Comparison of ENCODE assay signal across 14 mouse cellular contexts in the genomic region with DNA sequence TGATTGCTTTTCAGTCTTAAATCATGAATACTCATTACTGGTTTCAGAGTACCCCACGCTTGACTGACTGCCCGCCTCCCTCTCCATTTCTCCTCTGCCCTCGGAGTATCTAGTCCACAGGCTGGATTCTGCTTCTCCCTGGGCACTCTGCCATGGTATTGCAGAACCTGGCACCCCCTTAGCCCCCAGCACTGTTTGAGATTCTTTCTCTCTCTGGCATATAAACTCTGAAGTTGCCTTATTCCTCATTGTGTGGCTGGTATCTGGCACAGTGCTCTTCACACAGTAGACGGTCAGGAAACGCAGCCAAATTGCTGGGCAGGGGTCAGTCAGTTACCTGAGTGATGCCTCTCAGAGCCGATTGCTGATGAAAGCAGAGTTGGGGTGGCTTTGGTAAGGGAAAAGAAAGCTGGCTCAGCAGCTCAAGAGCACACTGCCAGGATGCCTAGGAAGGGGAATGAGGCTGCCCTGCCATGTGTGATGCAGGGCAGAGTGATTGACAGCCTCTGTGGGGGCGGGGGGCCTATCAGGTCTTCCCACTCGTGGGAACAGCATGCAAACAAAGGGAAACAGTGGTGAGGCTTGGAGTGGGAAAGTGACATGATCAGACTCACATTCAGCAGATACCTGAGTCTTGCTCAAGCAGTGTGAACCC. TPM values are rescaled to one million over a fixed set of nuclear protein-coding genes. Genes with fewer than 3 reads are reported as not detected.
DNase-seq lines count a peak whose midpoint lies in the region; ATAC-seq and TF ChIP-seq lines count a peak whose summit lies in the region.
"Had no signal": no experiment of that assay in that cellular context is flagged by ENCODE, and none has a peak within 500 bp of the region (broad histone marks: within the 10 kb centered on the region; RNA-seq: fewer than 3 reads in every experiment).

No protein-coding gene starts in this region.

- no peak for TF ChIP-seq POLR2A in thymus, adult 2 months (IDR thresholded peaks at IDR 0.05; ENCODE audit: control insufficient read depth, extremely low read depth, insufficient read depth, low read length, poor library complexity)

- H3K9me3 ChIP-seq in forebrain, embryonic 14.5 days (replicated peaks; ENCODE audit: control insufficient read depth, low read length), result no peaks in the 10 kb centered on the region
- H3K9me3 ChIP-seq in forebrain, embryonic 10.5 days, result no peaks in the 10 kb centered on the region
- H3K9me3 ChIP-seq in midbrain, postnatal 0 days (ENCODE audit: low read length), result no peaks in the 10 kb centered on the region

- peaks cover 98% of the 10 kb centered on the region for H3K36me3 ChIP-seq in forebrain, embryonic 14.5 days (ENCODE audit: control insufficient read depth, insufficient read depth, low read length)
- H3K36me3 ChIP-seq in forebrain, embryonic 10.5 days (replicated peaks), result peaks cover 100% of the 10 kb centered on the region
- peaks cover 68% of the 10 kb centered on the region for H3K36me3 ChIP-seq in midbrain, postnatal 0 days (ENCODE audit: insufficient read depth, low read length)
- H3K36me3 ChIP-seq in thymus, adult 2 months (ENCODE audit: control insufficient read depth, insufficient read depth, low read length), result peaks cover 89% of the 10 kb centered on the region

- H3K9ac ChIP-seq in forebrain, embryonic 14.5 days (ENCODE audit: low read length), result no peak overlapping the region
- no peak overlapping the region for H3K9ac ChIP-seq in midbrain, postnatal 0 days (replicated peaks; ENCODE audit: low read length, poor library complexity, severe bottlenecking)
- H3K9ac ChIP-seq: liver, postnatal 0 days had no signal

- no peak for TF ChIP-seq CTCF in midbrain, postnatal 0 days (IDR thresholded peaks at IDR 0.05)
- no peak for TF ChIP-seq CTCF in thymus, adult 2 months (IDR thresholded peaks at IDR 0.05; ENCODE audit: borderline replicate concordance, control insufficient read depth, extremely low read depth, insufficient read depth, low read length, poor library complexity)

- no peak overlapping the region for H3K4me3 ChIP-seq in forebrain, embryonic 14.5 days (ENCODE audit: low read depth, low read length)
- H3K4me3 ChIP-seq in forebrain, embryonic 10.5 days, result no peak overlapping the region
- no peak overlapping the region for H3K4me3 ChIP-seq in midbrain, postnatal 0 days (ENCODE audit: low read depth, low read length)
- H3K4me3 ChIP-seq in thymus, adult 2 months (ENCODE audit: control insufficient read depth, insufficient read depth, low read length), result no peak overlapping the region

- no peak overlapping the region for H3K4me2 ChIP-seq in forebrain, embryonic 14.5 days (ENCODE audit: low read length)
- H3K4me2 ChIP-seq in midbrain, postnatal 0 days (ENCODE audit: low read depth, low read length, poor library complexity, severe bottlenecking), result no peak overlapping the region

- peak; percentile 53 for DNase-seq in forebrain, embryonic 14.5 days (ENCODE audit: low spot score)
- DNase-seq in forebrain, embryonic 10.5 days (ENCODE audit: extremely low spot score, low spot score), result no peak
- peak; percentile 56 for DNase-seq in layer of hippocampus, adult 9-11 months
- DNase-seq in layer of hippocampus, adult 8-10 months (ENCODE audit: low spot score in 2 of 2), result no peak
- DNase-seq in kidney, adult 8-10 months, result peak; percentile 71 to 80
- peak; percentile 71 for DNase-seq in midbrain, postnatal 0 days (ENCODE audit: low spot score)
- no peak for DNase-seq in thymus, adult 2 months
- DNase-seq in lung, postnatal 36 days, result no peak
- DNase-seq: adrenal gland, postnatal 14 days; left cerebral cortex, postnatal 4 days; liver, postnatal 0 days had no signal

- 77% methylated on average over 8 of the region's 8 CpGs for WGBS in forebrain, embryonic 14.5 days
- WGBS in forebrain, embryonic 10.5 days, result 90% methylated on average over 8 of the region's 8 CpGs
- WGBS in midbrain, postnatal 0 days, result 69% methylated on average over 8 of the region's 8 CpGs
- WGBS in thymus, adult 2 months, result 90% methylated on average over 8 of the region's 8 CpGs

- ATAC-seq in forebrain, embryonic 14.5 days, result 0 out of 2 replicates have a peak, but pooled peaks have one; percentile 28
- peak; percentile 44 for ATAC-seq in midbrain, postnatal 0 days (ENCODE audit: low FRiP score)
- ATAC-seq: liver, postnatal 0 days had no signal

- no peak overlapping the region for H3K27ac ChIP-seq in forebrain, embryonic 14.5 days (ENCODE audit: low read depth, low read length)
- H3K27ac ChIP-seq in forebrain, embryonic 10.5 days, result no peak overlapping the region
- H3K27ac ChIP-seq in midbrain, postnatal 0 days (ENCODE audit: low read depth, low read length), result 0 out of 2 replicates have a peak overlapping the region, but pooled peaks have one; percentile 26
- H3K27ac ChIP-seq in thymus, adult 2 months (ENCODE audit: control insufficient read depth, insufficient read depth, low read length), result no peak overlapping the region

- H3K27me3 ChIP-seq in forebrain, embryonic 14.5 days (replicated peaks; ENCODE audit: control insufficient read depth, insufficient read depth, low read length), result no peaks in the 10 kb centered on the region
- no peaks in the 10 kb centered on the region for H3K27me3 ChIP-seq in forebrain, embryonic 10.5 days (ENCODE audit: poor library complexity, severe bottlenecking)
- no peaks in the 10 kb centered on the region for H3K27me3 ChIP-seq in midbrain, postnatal 0 days (ENCODE audit: insufficient read depth, low read length)
- no peaks in the 10 kb centered on the region for H3K27me3 ChIP-seq in thymus, adult 2 months (ENCODE audit: control insufficient read depth, insufficient read depth, low read length)

- peaks cover 2% of the 10 kb centered on the region; the same call in 1 of the 2 replicates for H3K4me1 ChIP-seq in forebrain, embryonic 14.5 days (ENCODE audit: control insufficient read depth, insufficient read depth, low read length)
- H3K4me1 ChIP-seq in forebrain, embryonic 10.5 days, result no peaks in the 10 kb centered on the region
- H3K4me1 ChIP-seq in midbrain, postnatal 0 days (ENCODE audit: insufficient read depth, low read length), result no peaks in the 10 kb centered on the region
- H3K4me1 ChIP-seq in thymus, adult 2 months (replicated peaks; ENCODE audit: control insufficient read depth, insufficient read depth, low read length), result peaks cover 10% of the 10 kb centered on the region

RNA-seq across cellular contexts. Expression of a gene that starts 7.0 kb away (rescaled TPM):
- polyA plus RNA-seq in forebrain, embryonic 14.5 days (2014; fragmentation: Nextera tagmentation; extraction: Ambion mirVana), result 35.8 and 42.6 TPM in 2 replicates
- 39.1 and 40.3 TPM in 2 replicates for polyA plus RNA-seq in forebrain, embryonic 10.5 days (2016; fragmentation: Nextera tagmentation; extraction: Ambion mirVana)
- total RNA-seq in layer of hippocampus, adult 8-10 months (2022), result 10 to 100 TPM; 17.7 to 21.8 (median 19.0) TPM
- total RNA-seq in midbrain, postnatal 0 days (2014; rRNA removed), result 14.5 and 21.8 TPM in 2 replicates
- 28.0 and 28.1 TPM in 2 replicates for polyA plus RNA-seq in midbrain, postnatal 0 days (2015; fragmentation: Nextera tagmentation; extraction: Ambion mirVana)
- polyA plus RNA-seq in thymus, adult 2 months (2012; rRNA removed), result 4.2 and 4.4 TPM in 2 replicates

RNA-seq across cellular contexts. Expression of a gene that starts 10.6 kb away (rescaled TPM):
- polyA plus RNA-seq in forebrain, embryonic 14.5 days (2014; fragmentation: Nextera tagmentation; extraction: Ambion mirVana), result 136 and 161 TPM in 2 replicates
- 90.7 and 93.2 TPM in 2 replicates for polyA plus RNA-seq in forebrain, embryonic 10.5 days (2016; fragmentation: Nextera tagmentation; extraction: Ambion mirVana)
- 10 to 100 TPM; 69.8 to 81.5 (median 78.5) TPM for total RNA-seq in layer of hippocampus, adult 8-10 months (2022)
- total RNA-seq in midbrain, postnatal 0 days (2014; rRNA removed), result 166 and 173 TPM in 2 replicates
- polyA plus RNA-seq in midbrain, postnatal 0 days (2015; fragmentation: Nextera tagmentation; extraction: Ambion mirVana), result 175 and 182 TPM in 2 replicates
- 270 and 324 TPM in 2 replicates for polyA plus RNA-seq in thymus, adult 2 months (2012; rRNA removed)

RNA-seq across cellular contexts. Expression of a gene that starts 53.1 kb away (rescaled TPM):
- 0.34 and 0.53 TPM in 2 replicates for polyA plus RNA-seq in forebrain, embryonic 14.5 days (2014; fragmentation: Nextera tagmentation; extraction: Ambion mirVana)
- 0.16 and 0.18 TPM in 2 replicates for polyA plus RNA-seq in forebrain, embryonic 10.5 days (2016; fragmentation: Nextera tagmentation; extraction: Ambion mirVana)
- total RNA-seq in layer of hippocampus, adult 8-10 months (2022), result 1 to 10 TPM in 1 of 4 experiments, under 1 TPM in 3; 0.61 to 1.1 (median 0.72) TPM
- 0.16 and 0.33 TPM in 2 replicates for total RNA-seq in midbrain, postnatal 0 days (2014; rRNA removed)
- 0.49 and 0.94 TPM in 2 replicates for polyA plus RNA-seq in midbrain, postnatal 0 days (2015; fragmentation: Nextera tagmentation; extraction: Ambion mirVana)
- 2.9 and 3.3 TPM in 2 replicates for polyA plus RNA-seq in thymus, adult 2 months (2012; rRNA removed)
- total RNA-seq: megakaryocyte-erythroid progenitor cell, adult 5-6 weeks had no signal

RNA-seq across cellular contexts. Expression of a gene that starts 56.2 kb away (rescaled TPM):
- 29.2 and 32.8 TPM in 2 replicates for polyA plus RNA-seq in forebrain, embryonic 14.5 days (2014; fragmentation: Nextera tagmentation; extraction: Ambion mirVana)
- polyA plus RNA-seq in forebrain, embryonic 10.5 days (2016; fragmentation: Nextera tagmentation; extraction: Ambion mirVana), result 57.5 and 61.1 TPM in 2 replicates
- total RNA-seq in layer of hippocampus, adult 8-10 months (2022), result 10 to 100 TPM; 18.1 to 24.9 (median 22.5) TPM
- 69.6 and 71.7 TPM in 2 replicates for total RNA-seq in midbrain, postnatal 0 days (2014; rRNA removed)
- polyA plus RNA-seq in midbrain, postnatal 0 days (2015; fragmentation: Nextera tagmentation; extraction: Ambion mirVana), result 52.6 and 58.3 TPM in 2 replicates
- polyA plus RNA-seq in thymus, adult 2 months (2012; rRNA removed), result 54.6 and 66.4 TPM in 2 replicates
- total RNA-seq: megakaryocyte-erythroid progenitor cell, adult 5-6 weeks had no signal

RNA-seq across cellular contexts. Expression of a gene that starts 57.0 kb away (rescaled TPM):
- not detected in 2 replicates for polyA plus RNA-seq in forebrain, embryonic 14.5 days (2014; fragmentation: Nextera tagmentation; extraction: Ambion mirVana)
- not detected in 2 replicates for polyA plus RNA-seq in forebrain, embryonic 10.5 days (2016; fragmentation: Nextera tagmentation; extraction: Ambion mirVana)
- total RNA-seq in layer of hippocampus, adult 8-10 months (2022), result not detected
- total RNA-seq in midbrain, postnatal 0 days (2014; rRNA removed), result not detected in 2 replicates
- polyA plus RNA-seq in midbrain, postnatal 0 days (2015; fragmentation: Nextera tagmentation; extraction: Ambion mirVana), result 0.79 and 1.2 TPM in 2 replicates
- 1.7 and 2.0 TPM in 2 replicates for polyA plus RNA-seq in thymus, adult 2 months (2012; rRNA removed)
- total RNA-seq: gastrocnemius, adult 18-20 months; left cerebral cortex, postnatal 4 days; megakaryocyte-erythroid progenitor cell, adult 5-6 weeks had no signal
- polyA plus RNA-seq: small intestine, adult 2 months had no signal

Comparison
In these comparisons a context has a peak if more than half of its experiments do, and no peak if none do; other contexts are left out.
1. DNase-seq: peak in forebrain, embryonic 14.5 days (single experiment), layer of hippocampus, adult 9-11 months (single experiment), kidney, adult 8-10 months (2 of 2) and midbrain, postnatal 0 days (single experiment); none in forebrain, embryonic 10.5 days (single experiment), layer of hippocampus, adult 8-10 months (0 of 2), thymus, adult 2 months (single experiment) and lung, postnatal 36 days (single experiment).